Mouse (Mus musculus) limb, embryonic 11.5 days (tissue): ENCODE measurements at regions not wholly inside any gene's neighbourhood (a gene's known extent, or its start where the extent isn't known, plus 50 kb on each side); places are given as distances from the start of the nearest gene placed in this dataset.

Source experiments
- ATAC-seq: fragments of 200-750 bp; cut with Nextera tagmentation; 2 replicates; pipeline ENCODE4 v1.8.0; 2017; ENCODE audit warnings: low read depth; ENCODE audit not compliant: insufficient number of reproducible peaks, low FRiP score, low TSS enrichment
- DNase-seq: peaks from one replicate; pipeline ENCODE4 v3.0.0-alpha.2; 2015; ENCODE audit warnings: low spot score
- H3K27ac ChIP-seq: fragments of 300-500 bp; sonication (generic); replicated peaks from 2 replicates; pipeline ENCODE4 v1.5.1; 2014; ENCODE audit warnings: low read depth, mild to moderate bottlenecking, low read length
- H3K27me3 ChIP-seq: fragments of 300-500 bp; sonication (generic); 2 replicates; pipeline ENCODE4 v1.6.1; 2014; ENCODE audit warnings: mild to moderate bottlenecking, low read length, mixed read lengths; ENCODE audit not compliant: control insufficient read depth, insufficient read depth
- H3K36me3 ChIP-seq: fragments of 300-500 bp; sonication (generic); 2 replicates; pipeline ENCODE4 v1.6.1; 2014; ENCODE audit warnings: mild to moderate bottlenecking, low read length, moderate library complexity, mixed read lengths; ENCODE audit not compliant: control insufficient read depth, insufficient read depth
- H3K4me1 ChIP-seq: fragments of 300-500 bp; sonication (generic); 2 replicates; pipeline ENCODE4 v1.6.1; 2014; ENCODE audit warnings: low read length, mixed read lengths; ENCODE audit not compliant: control insufficient read depth, insufficient read depth
- H3K4me2 ChIP-seq: fragments of 300-500 bp; sonication (generic); 2 replicates; pipeline ENCODE4 v1.6.1; 2014; ENCODE audit warnings: low read depth, mild to moderate bottlenecking, moderate library complexity; ENCODE audit not compliant: severe bottlenecking
- H3K4me3 ChIP-seq: fragments of 300-500 bp; sonication (generic); 2 replicates; pipeline ENCODE4 v1.5.1; 2014; ENCODE audit warnings: low read depth, low read length
- H3K9ac ChIP-seq: fragments of 300-500 bp; sonication (generic); 2 replicates; pipeline ENCODE4 v1.6.1; 2014; ENCODE audit warnings: mild to moderate bottlenecking, low read length
- H3K9me3 ChIP-seq: fragments of 300-500 bp; sonication (generic); 2 replicates; pipeline ENCODE4 v1.6.1; 2016; ENCODE audit warnings: low read length; ENCODE audit not compliant: control insufficient read depth
- WGBS: fragments of 180-500 bp; shearing (Covaris S2); extraction: QIAGEN DNeasy Blood & Tissue Kit; methylation state at CpG from one replicate; pipeline ENCODE4 v1.1.7; 2014; 5-methylcytosine and 5-hydroxymethylcytosine counted together

DNA sequence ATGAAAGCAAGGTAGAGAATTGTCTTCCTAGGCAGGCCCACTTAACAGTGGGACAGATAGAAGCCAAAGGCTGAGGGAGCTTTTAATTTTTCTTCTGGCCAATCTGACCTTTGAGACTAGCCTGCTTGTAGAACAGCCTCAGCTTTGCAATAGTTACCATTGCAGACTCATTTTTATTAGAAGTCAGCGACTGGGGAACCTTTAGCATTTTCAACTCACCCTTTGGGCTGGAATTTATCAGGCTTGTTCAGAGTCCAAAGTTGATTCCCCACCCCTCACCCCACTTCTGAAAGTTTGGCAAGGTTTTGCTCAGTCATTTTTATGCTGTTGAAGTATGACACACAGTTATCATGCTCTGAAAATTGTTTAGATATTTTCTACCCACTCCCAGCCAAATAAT lies 145.9 kb downstream of the Fam84a start:
- H3K9ac ChIP-seq = no peak overlapping the region
- no peak overlapping the region for H3K4me2 ChIP-seq
- no peaks in the 10 kb centered on the region for H3K9me3 ChIP-seq
- 54% methylated on average over 1 of the region's 1 CpGs for WGBS
- H3K36me3 ChIP-seq = no peaks in the 10 kb centered on the region
- DNase-seq (no peak), ATAC-seq (no peak)
- H3K27ac ChIP-seq = no peak overlapping the region
- no peak overlapping the region for H3K4me3 ChIP-seq
- H3K4me1 ChIP-seq = no peaks in the 10 kb centered on the region
- H3K27me3 ChIP-seq = no peaks in the 10 kb centered on the region

GRCm38 (mm10) chr12:14001672-14002071 lies 150.2 kb downstream of the Fam84a start:
- Histone ChIP-seq H3K36me3 (no peaks in the 10 kb centered on the region), H3K27ac (no peak overlapping the region), H3K4me3 (no peak overlapping the region), H3K4me2 (no peak overlapping the region), H3K4me1 (no peaks in the 10 kb centered on the region), H3K9ac (no peak overlapping the region), H3K9me3 (no peaks in the 10 kb centered on the region), H3K27me3 (no peaks in the 10 kb centered on the region)
- DNase-seq (no peak), ATAC-seq (no peak)
- WGBS = 29% methylated on average over 1 of the region's 1 CpGs

DNA sequence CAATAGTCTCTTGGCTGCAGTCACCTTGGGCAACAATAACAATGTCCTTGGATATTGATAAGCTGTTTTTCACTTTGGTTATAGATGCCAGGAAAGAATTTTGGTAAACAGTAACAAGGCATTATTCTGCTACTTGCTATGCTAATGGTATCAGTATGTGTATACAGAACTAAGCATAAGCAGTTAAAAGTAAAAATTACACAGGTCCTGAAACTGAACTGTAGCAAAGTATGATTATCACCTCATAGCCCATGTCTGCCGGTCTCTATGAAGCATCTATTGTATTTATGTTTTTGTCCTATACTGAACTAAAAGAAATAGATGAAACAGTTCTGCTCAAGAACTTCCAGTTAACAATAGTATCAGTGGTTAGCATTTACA lies 167.5 kb downstream of the Fam84a start:
- H3K27me3 ChIP-seq = no peaks in the 10 kb centered on the region
- no peak for ATAC-seq

GRCm38 (mm10) chr12:13983631-13984395 lies 168.0 kb downstream of the Fam84a start:
- H3K4me2 ChIP-seq = no peak overlapping the region
- DNase-seq (no peak), ATAC-seq (no peak)
- no peaks in the 10 kb centered on the region for H3K27me3 ChIP-seq
- H3K4me3 ChIP-seq = no peak overlapping the region
- H3K9me3 ChIP-seq = no peaks in the 10 kb centered on the region
- no peak overlapping the region for H3K27ac ChIP-seq
- H3K36me3 ChIP-seq = no peaks in the 10 kb centered on the region
- WGBS = 77% methylated on average over 7 of the region's 7 CpGs
- no peaks in the 10 kb centered on the region for H3K4me1 ChIP-seq
- H3K9ac ChIP-seq = no peak overlapping the region

More for the DNA sequence above, 167.5 kb downstream of the Fam84a start:
- H3K4me3 ChIP-seq = no peak overlapping the region
- no peak for DNase-seq
- H3K4me2 ChIP-seq = no peak overlapping the region
- no peaks in the 10 kb centered on the region for H3K36me3 ChIP-seq
- H3K27ac ChIP-seq = no peak overlapping the region
- H3K4me1 ChIP-seq = no peaks in the 10 kb centered on the region
- H3K9me3 ChIP-seq = no peaks in the 10 kb centered on the region
- no peak overlapping the region for H3K9ac ChIP-seq
- 88% methylated on average over 1 of the region's 1 CpGs for WGBS

- Histone ChIP-seq H3K4me3 (no peak overlapping the region), H3K4me1 (no peaks in the 10 kb centered on the region), H3K4me2 (no peak overlapping the region), H3K36me3 (no peaks in the 10 kb centered on the region), H3K27ac (no peak overlapping the region), H3K27me3 (no peaks in the 10 kb centered on the region), H3K9me3 (no peaks in the 10 kb centered on the region), H3K9ac (no peak overlapping the region)
- DNase-seq (no peak), ATAC-seq (no peak)
- WGBS = 89% methylated on average over 3 of the region's 3 CpGs
These were observed 187.3 kb downstream of the Fam84a start for GRCm38 (mm10) chr12:13964537-13964936.

GRCm38 (mm10) chr12:13939494-13939893 lies 212.4 kb downstream of the Fam84a start:
- H3K9ac ChIP-seq = no peak overlapping the region
- 89% methylated on average over 4 of the region's 4 CpGs for WGBS
- H3K4me2 ChIP-seq = no peak overlapping the region
- no peak overlapping the region for H3K4me3 ChIP-seq
- no peak for DNase-seq
- ATAC-seq = no peak
- no peaks in the 10 kb centered on the region for H3K4me1 ChIP-seq
- H3K9me3 ChIP-seq = no peaks in the 10 kb centered on the region
- H3K27ac ChIP-seq = no peak overlapping the region
- no peaks in the 10 kb centered on the region for H3K27me3 ChIP-seq
- H3K36me3 ChIP-seq = no peaks in the 10 kb centered on the region

DNA sequence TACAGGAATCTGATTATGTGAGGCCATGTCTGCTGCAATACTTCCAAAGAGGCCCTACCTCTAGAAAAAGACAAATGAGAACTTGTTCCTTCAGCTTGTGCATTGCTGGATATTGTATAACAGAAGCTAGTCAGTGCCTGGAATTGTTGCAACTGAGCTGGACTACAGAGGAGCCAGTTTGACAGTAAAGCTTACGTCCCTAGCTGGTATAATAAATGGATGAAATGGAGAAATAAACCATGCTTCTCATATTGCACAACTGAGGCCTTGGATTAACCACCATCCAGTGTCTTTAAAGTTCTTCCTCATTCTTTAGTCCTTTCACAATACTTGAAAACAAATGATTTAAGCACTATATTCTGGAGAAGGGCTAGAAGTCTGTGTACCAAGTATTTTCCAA lies 230.8 kb downstream of the Fam84a start:
- Histone ChIP-seq H3K4me2 (no peak overlapping the region), H3K27me3 (no peaks in the 10 kb centered on the region), H3K36me3 (no peaks in the 10 kb centered on the region), H3K9ac (no peak overlapping the region), H3K4me1 (no peaks in the 10 kb centered on the region), H3K27ac (no peak overlapping the region), H3K9me3 (no peaks in the 10 kb centered on the region), H3K4me3 (no peak overlapping the region)
- WGBS = 52% methylated on average over 1 of the region's 1 CpGs
- ATAC-seq (no peak), DNase-seq (no peak)

GRCm38 (mm10) chr12:13883317-13883716 lies 268.5 kb downstream of the Fam84a start:
- H3K36me3 ChIP-seq = no peaks in the 10 kb centered on the region
- H3K4me1 ChIP-seq = no peaks in the 10 kb centered on the region
- ATAC-seq = no peak
- H3K27me3 ChIP-seq = no peaks in the 10 kb centered on the region
- no peak overlapping the region for H3K27ac ChIP-seq
- WGBS = 67% methylated on average over 3 of the region's 3 CpGs
- no peak overlapping the region for H3K4me2 ChIP-seq
- H3K9ac ChIP-seq = no peak overlapping the region
- H3K4me3 ChIP-seq = no peak overlapping the region
- no peak for DNase-seq
- no peaks in the 10 kb centered on the region for H3K9me3 ChIP-seq

DNA sequence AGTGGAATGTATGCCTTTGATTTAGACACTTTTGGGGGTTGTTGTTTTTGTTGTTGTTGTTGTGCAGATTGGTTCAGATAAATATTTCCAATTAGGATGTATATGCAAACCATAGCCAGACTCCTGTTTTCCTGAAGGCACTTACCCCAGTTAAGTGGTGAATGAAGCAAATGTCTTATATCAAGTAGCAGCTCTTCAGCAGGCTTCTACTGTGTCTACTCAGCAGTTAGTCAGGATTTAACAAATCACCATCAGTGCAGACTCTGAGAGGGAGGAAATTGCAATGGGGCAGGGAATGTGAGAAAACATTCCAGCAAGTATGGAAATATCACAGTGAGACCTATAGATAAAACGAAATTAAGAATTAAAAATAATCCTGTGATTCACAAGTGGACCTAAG lies 282.7 kb downstream of the Fam84a start:
- 62% methylated on average over 1 of the region's 1 CpGs for WGBS
- Histone ChIP-seq H3K36me3 (no peaks in the 10 kb centered on the region), H3K27me3 (no peaks in the 10 kb centered on the region), H3K4me3 (no peak overlapping the region), H3K9ac (no peak overlapping the region), H3K27ac (no peak overlapping the region), H3K4me2 (no peak overlapping the region), H3K9me3 (no peaks in the 10 kb centered on the region; the same call in 1 of the 2 replicates), H3K4me1 (no peaks in the 10 kb centered on the region)
- no peak for ATAC-seq
- no peak for DNase-seq
